Mouse (Mus musculus) T-helper 1 cell (primary cell): ENCODE data around the gene Rps25.
"Not testable (repeated sequence)": the region's sequence is repeated elsewhere in the genome, so short reads cannot be mapped to it uniquely, and the experiment has no call there.

Experiments
- in situ Hi-C: fragments of 300-600 bp; cut with MboI, MseI; formaldehyde crosslinking; loops from one replicate; pipeline ENCODE4 v1.15.1; 2025; ENCODE audit warnings: high pct_unique_total_duplicates

The Rps25 gene

DNA sequence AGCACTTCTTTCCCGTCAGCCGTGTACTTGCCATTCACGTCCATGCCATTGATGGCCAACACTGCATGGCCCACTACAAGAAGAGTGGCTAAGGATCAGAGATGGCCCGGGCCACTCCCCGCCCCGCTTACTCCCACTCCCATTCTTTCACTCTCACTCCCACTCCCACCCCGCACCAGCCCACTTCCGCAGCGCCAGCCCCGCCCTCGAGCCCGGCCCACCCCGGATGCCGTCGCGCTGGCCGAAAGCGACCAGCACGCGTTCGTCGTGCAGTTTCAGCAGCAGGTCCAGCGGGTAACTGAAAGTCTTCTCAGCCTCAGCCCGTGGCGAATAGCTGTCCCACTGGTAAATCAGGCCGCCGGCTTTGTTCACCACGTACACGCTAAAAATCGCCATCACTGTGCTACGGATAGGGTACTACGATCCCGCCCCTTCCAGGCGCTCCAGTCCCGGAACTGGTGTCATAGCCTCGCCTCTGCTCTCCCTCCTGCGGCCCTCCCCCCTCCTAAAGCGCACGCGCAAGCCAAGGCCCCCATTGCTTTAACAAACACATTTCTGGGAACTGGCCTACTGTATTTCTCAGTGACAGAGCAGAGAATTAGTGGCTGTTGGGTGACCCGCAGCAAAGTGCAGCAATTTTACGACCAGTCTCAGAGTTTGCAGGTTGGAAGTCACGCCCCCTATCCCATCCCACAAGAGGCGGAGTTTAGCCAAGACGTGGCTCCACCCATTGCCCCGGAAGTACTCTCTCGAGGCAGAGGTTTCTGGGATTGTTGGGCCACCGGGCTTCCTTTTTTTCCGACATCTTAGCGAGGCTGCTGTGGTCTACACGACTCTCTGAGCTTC is at the start of gene Rps25, which contains the start of gene Trappc4:
Gene Rps25 (plus strand): TSS at position 234 of the 846 bp plus-strand sequence.
Gene Trappc4 (minus strand): TSS at position 695 of the 846 bp plus-strand sequence.
- in situ Hi-C loops, result no loop called here

DNA sequence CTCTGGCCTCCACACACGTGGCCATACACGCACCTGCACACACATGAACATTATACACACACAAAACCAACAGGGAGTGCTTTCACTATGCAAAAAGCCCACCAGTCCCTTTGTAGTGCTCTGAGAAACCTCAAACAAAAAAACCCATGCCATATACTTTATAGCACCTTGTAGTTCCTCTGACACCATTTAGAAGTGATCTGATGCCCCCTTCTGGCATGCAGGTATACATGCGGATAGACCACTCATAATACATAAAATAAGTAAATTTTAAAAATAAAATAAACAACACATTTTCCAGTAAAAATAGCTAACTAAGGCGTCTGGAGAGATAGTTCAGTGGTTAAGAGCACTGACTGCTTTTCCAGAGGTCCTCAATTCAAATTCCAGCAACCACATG is 49.7 kb upstream of the Rps25 start:
- in situ Hi-C loops, result no loop called here

DNA sequence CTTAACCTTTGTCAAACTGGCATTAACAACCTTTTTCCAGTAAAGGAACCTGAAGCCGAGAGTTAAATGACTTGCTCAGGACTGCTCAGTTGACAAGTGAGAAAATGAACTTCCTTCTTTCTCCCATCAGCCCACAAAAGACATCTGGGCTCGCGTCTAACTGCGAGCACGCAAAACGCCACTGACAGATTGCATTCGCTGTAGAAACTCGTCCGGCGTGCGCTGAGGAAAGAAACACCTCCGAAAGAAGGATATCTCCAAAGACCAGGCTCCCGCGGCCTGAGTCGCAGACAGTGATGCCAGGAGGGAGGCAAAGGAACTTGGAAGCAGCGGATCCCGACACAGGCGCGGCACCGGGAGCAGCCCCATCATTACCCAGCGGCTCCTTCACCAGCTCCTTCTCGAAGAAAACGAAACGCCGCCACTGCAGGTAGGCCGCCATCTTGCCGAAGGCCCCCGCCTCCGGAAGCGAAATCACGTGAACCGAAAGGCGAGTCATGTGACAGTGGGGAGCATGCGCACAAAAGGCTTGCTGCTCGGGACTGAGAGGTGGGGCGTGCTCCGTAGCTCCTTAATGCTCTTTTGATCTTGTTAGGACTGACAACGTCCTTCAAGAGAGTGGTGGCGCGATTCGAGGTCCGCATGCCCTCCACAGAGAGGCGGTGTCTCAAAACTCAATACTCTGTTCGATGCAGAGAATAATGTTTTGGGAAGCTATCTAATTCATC is 45.6 kb upstream of the Rps25 start, which contains the start of gene Vps11:
Gene Vps11 (minus strand): TSS at position 481 of the 728 bp plus-strand sequence.
- in situ Hi-C loops, result no loop called here

DNA sequence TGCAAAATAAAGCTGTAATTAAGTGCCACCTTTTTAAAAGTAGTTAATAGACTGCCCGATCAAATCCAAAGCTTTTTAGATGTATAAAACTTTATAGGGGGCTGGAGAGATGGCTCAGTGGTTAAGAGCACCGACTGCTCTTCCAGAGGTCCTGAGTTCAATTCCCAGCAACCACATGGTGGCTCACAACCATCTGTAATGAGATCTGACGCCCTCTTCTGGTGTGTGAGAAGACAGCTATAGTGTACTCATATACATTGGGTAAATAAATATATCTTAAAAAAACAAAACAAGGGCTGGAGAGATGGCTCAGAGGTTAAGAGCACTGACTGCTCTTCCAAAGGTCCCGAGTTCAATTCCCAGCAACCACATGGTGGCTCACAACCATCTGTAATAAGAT is 45.0 kb upstream of the Rps25 start:
- in situ Hi-C loops, result not testable (repeated sequence)

DNA sequence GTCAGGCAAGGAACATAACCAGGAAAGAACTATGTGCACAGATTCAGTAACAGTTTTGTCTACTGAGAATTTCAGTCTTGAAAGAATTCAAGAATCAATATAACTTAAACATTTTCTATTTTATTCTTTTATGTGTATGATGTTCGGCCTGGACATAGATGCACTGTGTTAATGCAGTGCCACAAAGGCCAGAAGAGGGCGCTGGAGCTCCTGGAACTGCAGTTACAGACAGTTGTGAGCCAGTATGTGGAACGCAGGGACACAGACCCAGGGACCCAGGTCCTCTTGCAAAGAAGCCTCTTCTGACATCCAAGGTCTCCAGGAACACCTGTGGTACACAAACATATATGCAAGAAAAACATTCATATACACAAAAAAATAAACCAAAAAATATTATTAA is 42.5 kb upstream of the Rps25 start:
- in situ Hi-C loops, result no loop called here

DNA sequence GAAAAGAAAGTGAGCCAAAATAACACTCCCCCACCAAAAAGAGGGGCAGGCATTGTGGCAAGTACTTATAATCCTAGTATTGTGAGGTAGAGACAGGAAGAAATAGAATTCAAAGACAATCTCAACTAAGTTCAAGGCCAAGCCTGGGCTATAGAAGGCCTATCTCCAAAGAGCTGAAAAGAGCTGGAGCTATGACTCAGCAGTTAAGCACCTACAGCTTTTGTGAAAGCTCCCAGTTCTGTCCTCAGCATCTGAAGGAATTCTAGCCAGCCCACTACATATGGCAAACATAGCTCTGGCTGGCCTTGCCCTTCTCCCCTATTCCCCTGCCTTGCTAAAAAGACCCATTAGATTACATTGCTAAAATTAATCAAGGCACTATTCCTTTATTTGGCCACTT is 33.6 kb upstream of the Rps25 start:
- in situ Hi-C loops, result no loop called here

DNA sequence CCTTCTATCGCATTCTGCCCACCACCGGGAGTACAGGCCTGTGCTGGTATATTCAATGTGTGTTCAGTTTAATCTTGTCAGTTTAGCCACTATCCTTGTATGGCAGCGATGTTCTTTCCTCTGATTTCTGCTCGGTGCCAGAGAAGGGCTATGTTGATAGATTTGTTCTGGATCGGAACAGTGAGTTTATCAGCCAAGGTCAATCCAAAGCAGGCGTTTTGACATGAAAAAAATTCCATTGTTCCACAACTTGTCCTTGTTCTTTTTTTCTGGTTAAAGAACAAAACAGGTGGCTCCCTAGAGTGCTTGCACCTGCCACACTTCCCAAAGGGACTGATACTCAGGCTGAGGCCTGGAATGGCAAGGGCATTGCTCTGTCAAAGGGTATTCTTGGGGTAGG is 30.8 kb upstream of the Rps25 start:
- in situ Hi-C loops, result no loop called here

DNA sequence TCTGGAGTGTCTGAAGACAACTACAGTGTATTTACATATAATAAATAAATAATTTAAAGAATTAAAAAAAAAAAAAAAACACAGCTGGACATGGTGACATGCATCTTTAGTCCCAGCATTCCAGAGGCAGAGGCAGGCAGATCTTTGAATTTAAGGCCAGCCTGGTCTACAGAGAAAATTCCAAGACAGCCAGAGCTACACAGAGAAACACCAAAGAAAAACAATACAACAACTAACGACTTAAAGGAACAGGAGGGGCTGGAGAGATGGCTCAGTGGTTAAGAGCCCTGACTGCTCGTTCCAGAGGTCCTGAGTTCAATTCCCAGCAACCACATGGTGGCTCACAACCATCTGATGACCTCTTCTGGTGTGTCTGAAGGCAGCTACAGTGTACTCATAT is 29.6 kb upstream of the Rps25 start:
- in situ Hi-C loops, result not testable (repeated sequence)

DNA sequence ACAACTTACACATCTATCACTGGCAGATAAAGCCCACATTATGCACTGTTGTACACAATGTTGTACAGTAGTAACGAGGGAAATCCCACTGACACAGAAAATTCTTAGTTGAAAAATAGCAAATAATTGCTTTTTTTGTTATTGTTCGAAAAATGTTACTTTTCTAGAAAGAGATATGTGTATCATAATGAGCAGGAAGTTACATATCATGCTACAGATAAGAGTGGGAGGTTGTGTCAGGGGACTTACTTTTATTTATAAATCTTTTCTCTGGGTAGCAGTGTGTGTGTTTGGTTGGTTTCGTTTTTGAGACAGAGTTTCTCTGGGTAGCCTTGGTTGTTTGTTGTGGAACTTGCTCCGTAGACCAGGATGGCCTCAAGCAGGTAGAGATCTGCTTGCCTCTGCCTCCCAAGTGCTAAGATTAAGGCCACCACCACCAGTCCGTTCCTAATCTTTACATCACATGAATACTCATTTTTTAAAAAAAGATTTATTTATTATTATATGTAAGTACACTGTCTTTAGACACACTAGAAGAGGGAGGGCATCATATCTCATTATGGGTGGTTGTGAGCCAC is 28.7 kb upstream of the Rps25 start:
- in situ Hi-C loops, result no loop called here

DNA sequence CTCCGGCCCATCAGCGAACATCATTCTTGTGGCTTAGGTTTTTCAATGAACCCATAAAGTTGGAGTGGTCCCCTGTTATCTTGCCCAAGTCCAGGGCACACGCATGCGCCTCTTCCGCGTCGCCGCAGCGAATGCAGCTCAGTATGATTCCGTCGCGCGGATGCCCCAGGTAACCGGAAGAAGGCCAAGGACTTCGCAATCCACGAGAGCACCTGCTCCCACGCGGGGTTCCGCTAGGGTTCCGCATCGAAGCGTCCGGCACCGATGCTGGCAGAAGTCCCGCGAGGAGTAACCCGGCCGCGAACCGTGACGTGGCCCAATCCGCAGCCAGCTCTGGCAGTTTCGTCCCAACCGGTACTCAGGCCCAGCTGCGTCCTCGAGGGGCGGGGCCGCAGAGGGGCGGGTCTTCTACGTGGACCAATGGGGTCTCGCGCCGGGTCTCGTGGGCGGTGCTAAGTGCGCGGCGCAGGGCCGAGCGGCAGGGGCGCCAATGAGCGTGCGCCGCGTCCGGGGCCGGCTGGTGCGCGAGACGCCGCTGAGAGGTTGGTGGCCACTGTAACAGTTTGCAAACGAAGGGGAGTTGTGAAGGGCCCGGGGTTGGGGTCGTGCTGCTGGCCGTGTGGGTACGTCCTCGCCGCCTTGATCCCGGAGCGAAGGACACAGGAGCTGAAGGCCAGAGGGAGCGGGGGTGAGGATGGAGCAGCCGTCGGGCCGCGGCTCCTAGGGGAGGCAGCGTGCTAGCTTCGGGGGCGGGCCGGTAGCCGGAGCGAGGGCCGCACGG is 27.7 kb upstream of the Rps25 start, which contains the start of gene Hyou1:
Gene Hyou1 (plus strand): TSS at position 437 of the 781 bp plus-strand sequence.
- in situ Hi-C loops, result no loop called here

DNA sequence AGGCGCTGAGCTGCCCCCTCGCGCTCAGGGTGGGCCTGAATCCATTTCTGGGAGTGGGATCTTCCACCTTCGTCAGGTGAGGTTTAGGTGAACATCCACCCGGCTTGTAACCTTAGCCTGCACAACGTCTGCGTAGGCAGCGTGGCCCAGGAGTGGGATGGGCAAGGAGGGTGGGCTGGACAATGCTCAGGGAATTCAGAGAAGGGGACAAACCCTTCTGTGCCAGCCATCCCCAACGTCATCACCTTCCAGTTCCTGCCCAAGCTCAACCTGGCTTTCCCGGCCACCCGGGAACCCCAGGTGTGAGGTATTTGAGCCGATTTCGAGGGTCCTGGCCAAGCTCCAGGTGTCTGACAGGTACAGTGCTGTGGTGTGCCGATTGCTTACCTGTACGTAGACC is 27.1 kb upstream of the Rps25 start:
- in situ Hi-C loops, result no loop called here

DNA sequence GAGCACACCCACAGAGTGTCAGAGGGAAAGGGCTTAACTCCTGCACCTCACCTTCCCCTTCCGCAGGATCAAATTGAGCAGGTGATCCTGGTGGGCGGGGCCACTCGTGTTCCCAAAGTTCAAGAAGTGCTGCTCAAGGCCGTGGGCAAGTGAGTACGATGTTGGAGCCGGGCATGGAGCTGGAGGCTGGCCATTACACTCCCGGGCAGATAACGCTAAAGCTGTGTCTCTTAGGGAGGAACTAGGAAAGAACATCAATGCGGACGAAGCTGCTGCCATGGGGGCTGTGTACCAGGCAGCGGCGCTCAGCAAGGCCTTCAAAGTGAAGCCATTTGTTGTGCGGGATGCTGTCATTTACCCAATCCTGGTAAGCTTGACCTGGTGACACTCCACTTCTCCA is 22.3 kb upstream of the Rps25 start:
- in situ Hi-C loops, result no loop called here

DNA sequence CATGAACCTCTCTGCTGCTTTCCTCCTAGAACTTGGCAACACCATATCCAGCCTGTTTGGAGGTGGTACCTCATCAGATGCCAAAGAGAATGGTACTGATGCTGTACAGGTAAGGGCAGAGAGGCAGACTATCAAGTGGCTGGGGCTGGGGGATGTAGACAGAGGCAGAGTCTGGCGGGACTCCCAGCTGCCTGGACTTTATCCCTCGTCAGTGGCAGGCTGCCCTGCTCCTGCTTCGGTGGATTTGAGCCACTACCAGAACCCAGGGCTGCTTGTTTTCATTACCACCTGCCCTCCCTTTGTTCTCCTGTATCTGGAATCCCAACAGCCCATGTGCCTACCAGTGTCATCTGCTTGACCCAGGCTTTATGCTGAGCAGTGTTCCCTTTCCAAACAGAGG is 19.7 kb upstream of the Rps25 start:
- in situ Hi-C loops, result no loop called here

DNA sequence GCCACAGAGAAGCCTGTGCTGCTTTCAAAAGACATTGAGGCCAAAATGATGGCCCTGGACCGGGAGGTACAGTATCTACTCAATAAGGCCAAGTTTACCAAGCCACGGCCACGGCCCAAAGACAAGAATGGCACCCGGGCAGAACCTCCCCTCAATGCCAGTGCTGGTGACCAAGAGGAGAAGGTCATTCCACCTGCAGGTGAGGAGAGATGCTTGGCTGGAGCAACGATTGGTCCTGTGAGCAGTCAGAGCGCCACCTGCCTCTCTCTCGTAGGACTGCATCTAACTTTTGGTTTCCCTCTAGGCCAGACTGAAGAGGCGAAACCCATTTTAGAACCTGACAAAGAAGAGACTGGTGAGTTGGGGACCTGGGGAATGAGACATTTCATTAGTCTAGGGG is 17.7 kb upstream of the Rps25 start:
- in situ Hi-C loops, result no loop called here

DNA sequence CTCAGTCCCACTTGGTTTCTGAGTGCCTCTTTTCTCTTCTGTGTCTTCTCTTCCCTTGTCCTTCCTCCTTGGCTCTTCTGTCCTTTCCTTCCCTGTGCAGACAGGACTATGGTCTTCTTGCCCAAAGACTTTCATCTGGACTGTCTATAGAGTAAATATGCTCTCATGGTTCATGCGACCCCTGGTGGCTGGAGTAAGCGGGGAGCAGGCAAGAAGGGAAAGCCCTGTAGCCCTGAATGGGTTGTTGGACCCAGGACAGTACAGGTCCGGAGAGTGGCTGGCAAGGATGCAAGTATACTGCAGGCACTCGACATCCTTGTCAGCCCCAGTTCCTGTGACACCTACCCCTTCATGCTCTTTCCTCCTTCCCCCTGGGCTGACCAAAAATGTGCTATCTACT is 15.5 kb upstream of the Rps25 start:
- in situ Hi-C loops, result no loop called here

DNA sequence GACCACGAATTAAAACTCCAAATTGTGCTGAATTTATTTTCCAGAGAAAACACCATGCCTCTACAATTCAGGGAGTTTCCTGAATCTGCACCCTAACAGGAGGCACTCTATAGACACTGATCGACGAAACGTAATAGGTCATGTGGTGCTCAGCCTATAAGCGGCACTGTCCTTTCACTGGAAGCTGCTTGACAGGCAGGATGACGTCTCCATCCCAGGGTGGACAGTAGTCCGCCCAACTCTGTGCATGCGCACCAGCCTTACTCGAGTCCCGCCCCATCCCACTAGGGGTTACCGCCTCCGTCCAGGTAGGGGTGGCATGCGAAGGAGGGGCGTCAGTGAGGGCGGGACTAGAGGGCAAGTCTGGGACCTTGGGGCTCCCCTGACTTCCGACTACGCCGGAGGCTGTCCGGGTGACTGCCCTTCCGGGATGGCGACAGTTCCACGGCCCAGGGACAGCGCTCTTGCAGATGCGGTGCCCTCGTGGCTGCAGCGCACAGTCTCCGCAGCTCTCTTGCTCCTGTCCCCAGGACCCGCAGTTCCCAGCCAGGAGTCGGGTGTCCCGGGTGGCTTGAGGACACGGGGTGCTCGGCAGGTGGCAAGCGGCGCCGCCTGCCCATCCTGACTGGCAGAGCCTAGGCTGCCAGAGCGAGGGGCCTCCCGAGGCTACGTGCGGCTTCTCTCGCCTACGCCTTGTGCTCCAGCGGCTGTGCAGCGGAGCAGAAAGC is 10.1 kb upstream of the Rps25 start, which contains the start of gene Slc37a4:
Gene Slc37a4 (plus strand): TSS at position 169 of the 728 bp plus-strand sequence.
- in situ Hi-C loops, result loop anchor here (5.0 kb wide), 1 partner anchor 55 kb away; the partner anchor contains the start of gene Hmbs

DNA sequence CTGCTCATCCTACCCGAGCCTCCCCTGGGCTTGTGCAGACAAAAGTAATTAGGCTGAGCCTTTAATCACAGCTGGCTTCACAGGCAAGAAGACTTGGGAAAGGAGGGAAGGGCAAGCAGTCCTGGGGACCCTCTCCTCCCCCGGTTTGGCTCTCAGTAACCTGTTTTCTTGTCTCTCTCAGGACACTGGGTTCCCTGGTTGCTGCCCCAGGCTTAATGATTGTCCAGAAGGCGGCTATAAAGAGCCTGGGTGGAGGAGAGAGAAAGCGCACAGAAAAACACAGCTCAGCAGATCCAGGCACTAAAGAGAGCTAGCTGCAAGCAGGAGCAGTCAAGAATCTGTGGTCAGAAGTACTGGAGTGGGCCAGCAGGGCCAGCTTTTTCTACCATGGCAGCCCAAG is 8.9 kb upstream of the Rps25 start:
- in situ Hi-C loops, result loop anchor here (5.0 kb wide), 1 partner anchor 56 kb away; the partner anchor contains the start of gene Hmbs

DNA sequence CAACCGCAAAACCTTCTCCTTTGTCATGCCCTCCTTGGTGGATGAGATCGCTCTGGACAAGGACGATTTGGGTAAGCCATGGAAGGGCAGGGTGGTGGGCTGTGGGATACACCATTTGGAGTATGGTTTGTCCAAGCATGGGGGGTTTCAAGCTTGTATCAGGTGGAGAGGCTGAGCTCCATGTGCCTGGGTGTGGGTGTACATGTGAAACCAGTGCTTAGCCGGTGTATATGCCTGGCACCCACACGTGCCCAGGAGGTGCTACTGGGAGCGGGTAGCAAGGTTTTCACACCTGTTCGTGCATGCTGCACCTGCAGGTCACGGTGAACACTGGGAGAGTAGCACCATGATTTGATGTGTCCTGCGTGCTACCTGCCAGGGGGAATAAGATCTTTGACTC is 8.4 kb upstream of the Rps25 start:
- in situ Hi-C loops, result loop anchor here (5.0 kb wide), 1 partner anchor 56 kb away; the partner anchor contains the start of gene Hmbs

DNA sequence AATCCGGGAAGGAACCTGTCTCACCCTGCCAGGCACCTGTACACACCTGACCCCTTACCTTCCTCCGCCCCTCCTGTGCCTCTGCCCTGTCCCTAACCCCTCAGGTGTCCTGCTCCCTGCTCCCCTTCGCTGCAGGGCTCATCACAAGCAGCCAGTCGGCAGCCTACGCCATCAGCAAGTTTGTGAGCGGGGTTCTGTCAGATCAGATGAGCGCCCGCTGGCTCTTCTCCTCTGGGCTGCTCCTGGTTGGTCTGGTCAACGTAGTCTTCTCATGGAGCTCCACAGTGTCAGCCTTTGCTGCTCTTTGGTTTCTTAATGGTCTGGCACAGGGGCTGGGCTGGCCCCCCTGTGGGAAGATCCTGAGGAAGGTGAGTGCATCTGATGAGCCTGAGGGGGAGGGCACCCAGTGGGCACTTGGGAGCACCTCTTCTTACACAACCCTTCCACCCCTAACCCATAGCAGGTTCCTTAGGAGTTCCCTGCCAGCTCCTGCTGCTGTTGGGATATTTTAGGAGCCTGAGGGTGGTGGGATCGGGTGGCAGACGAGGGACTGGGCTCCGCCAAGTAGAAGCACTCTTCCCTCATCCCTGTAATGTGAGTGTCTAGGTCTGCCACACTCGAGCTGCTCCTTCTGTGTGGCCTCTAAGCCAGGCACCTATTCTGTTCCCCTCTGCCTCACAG is 7.7 kb upstream of the Rps25 start:
- in situ Hi-C loops, result loop anchor here (5.0 kb wide), 1 partner anchor 57 kb away; the partner anchor contains the start of gene Hmbs

DNA sequence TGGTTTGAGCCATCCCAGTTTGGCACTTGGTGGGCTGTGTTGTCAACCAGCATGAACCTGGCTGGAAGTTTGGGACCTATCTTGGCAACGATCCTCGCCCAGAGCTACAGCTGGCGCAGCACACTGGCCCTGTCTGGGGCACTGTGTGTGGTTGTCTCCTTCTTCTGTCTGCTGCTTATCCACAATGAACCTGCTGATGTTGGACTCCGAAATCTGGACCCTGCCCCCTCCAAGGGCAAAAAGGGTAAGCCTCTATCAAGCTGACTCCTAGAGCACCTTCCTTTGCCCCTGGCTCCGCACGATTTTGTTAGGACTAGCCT is 7.2 kb upstream of the Rps25 start:
- in situ Hi-C loops, result loop anchor here (5.0 kb wide), 1 partner anchor 57 kb away; the partner anchor contains the start of gene Hmbs
